Mouse (Mus musculus) erythroblast, adult 5-6 weeks (primary cell): Measurements from ENCODE around the gene Hacd3. TPM values are rescaled to one million over a fixed set of nuclear protein-coding genes. Genes with fewer than 3 reads are reported as not detected.
A peak's percentile ranks its signal among the peaks of the same experiment; 100 is the strongest.
"Not testable (repeated sequence)": the region's sequence is repeated elsewhere in the genome, so short reads cannot be mapped to it uniquely, and the experiment has no call there.

Experiments
- ATAC-seq: replicated peaks from 2 replicates; pipeline ENCODE4 v1.8.0; 2016; ENCODE audit warnings: moderate number of reproducible peaks, mild to moderate bottlenecking, moderate TSS enrichment, inconsistent platforms; ENCODE audit not compliant: poor library complexity, low FRiP score, severe bottlenecking
- total RNA-seq, 2 experiments: library from RNA; stranded (forward) in 1 of 2; stranded (reverse) in 1 of 2; fragments of 150-400 nt in 1 of 2; fragments of 200-764, 138-1000 nt in 1 of 2; gene quantifications; 2 replicates each; pipeline versions ENCODE4 v1.2.3 to v1.2.4; 2015 to 2017; ENCODE audit warnings: low replicate concordance in 2 of 2

Hacd3 gene
- total RNA-seq, 2 experiments from 2014 or later, result 18.3 to 19.9 TPM

- 0 out of 2 replicates have a peak, but pooled peaks have one; percentile 22 for ATAC-seq
These were observed 2.8 kb downstream of the Hacd3 start for GRCm38 (mm10) chr9:65018588-65019121.

GRCm38 (mm10) chr9:65017896-65018295 lies 3.6 kb downstream of the Hacd3 start:
- ATAC-seq, result no peak

GRCm38 (mm10) chr9:65016978-65017827 lies 4.3 kb downstream of the Hacd3 start:
- no peak for ATAC-seq

GRCm38 (mm10) chr9:65016241-65016977 lies 5.1 kb downstream of the Hacd3 start:
- no peak for ATAC-seq

- no peak for ATAC-seq
These were observed 5.9 kb downstream of the Hacd3 start for GRCm38 (mm10) chr9:65015461-65016222.

- no peak for ATAC-seq
These were observed 10.2 kb downstream of the Hacd3 start for GRCm38 (mm10) chr9:65011304-65011703.

GRCm38 (mm10) chr9:65010632-65011031 lies 10.9 kb downstream of the Hacd3 start:
- ATAC-seq, result no peak

GRCm38 (mm10) chr9:65005737-65006136 lies 15.8 kb downstream of the Hacd3 start:
- no peak for ATAC-seq

GRCm38 (mm10) chr9:65001481-65001880 lies 20.0 kb downstream of the Hacd3 start:
- ATAC-seq, result 0 out of 2 replicates have a peak, but pooled peaks have one; percentile 16

GRCm38 (mm10) chr9:64995464-64995863 lies 26.0 kb downstream of the Hacd3 start:
- not testable (repeated sequence) for ATAC-seq

- no peak for ATAC-seq
These were observed 31.2 kb downstream of the Hacd3 start for GRCm38 (mm10) chr9:64990291-64990690.

GRCm38 (mm10) chr9:64988443-64988842 lies 33.0 kb downstream of the Hacd3 start:
- ATAC-seq, result no peak

- no peak for ATAC-seq
These were observed 33.8 kb downstream of the Hacd3 start for GRCm38 (mm10) chr9:64987651-64988050.

- ATAC-seq, result no peak
These were observed 35.7 kb downstream of the Hacd3 start for GRCm38 (mm10) chr9:64985807-64986206.

- peak; percentile 78 for ATAC-seq
These were observed 36.3 kb downstream of the Hacd3 start for GRCm38 (mm10) chr9:64985037-64985794.

- ATAC-seq, result no peak
These were observed 39.6 kb downstream of the Hacd3 start for GRCm38 (mm10) chr9:64981904-64982303.

- no peak for ATAC-seq
These were observed 40.9 kb downstream of the Hacd3 start for GRCm38 (mm10) chr9:64980548-64980947.

GRCm38 (mm10) chr9:64960978-64961320 lies 60.5 kb downstream of the Hacd3 start:
- ATAC-seq, result peak; percentile 22; the same call in 1 of the 2 replicates
